Mouse (Mus musculus) ES-Bruce4 (cell line): Measurements from ENCODE around the gene Lpin3.

ENCODE experiments used
- CTCF ChIP-seq: IDR thresholded peaks from one replicate; pipeline ENCODE4 v1.8.1; 2011; ENCODE audit warnings: low read depth, low read length
- EP300 ChIP-seq: IDR thresholded peaks from 2 replicates; pipeline ENCODE4 v1.6.1; 2011; ENCODE audit warnings: low read depth, low read length; ENCODE audit not compliant: insufficient read depth
- POLR2A ChIP-seq: IDR thresholded peaks from one replicate; pipeline ENCODE4 v1.8.1; 2011; ENCODE audit warnings: low read length; ENCODE audit not compliant: insufficient read depth

DNA sequence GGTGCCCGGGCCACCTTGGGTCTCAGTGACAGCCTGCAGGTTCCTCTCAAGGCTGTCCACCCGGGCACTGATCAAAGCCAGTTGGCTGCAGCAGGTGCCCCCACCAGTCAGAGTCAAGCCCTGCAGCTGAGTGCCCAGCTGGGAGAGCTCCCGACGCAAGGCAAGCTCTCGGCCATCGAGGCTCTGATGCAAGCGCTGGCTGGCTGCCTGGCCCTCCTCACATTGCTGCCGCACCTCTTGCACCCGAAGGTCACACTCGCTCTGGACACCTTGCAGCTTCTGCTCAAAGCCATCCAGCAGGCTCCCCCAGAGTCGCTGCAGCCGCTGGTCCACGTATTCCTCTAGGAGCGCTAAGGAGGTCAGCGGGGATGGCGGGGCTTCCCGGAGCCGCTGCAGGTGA, 28.1 kb downstream of the Lpin3 start:
- TF ChIP-seq CTCF (no peak), POLR2A (no peak), EP300 (no peak)
